Mouse (Mus musculus) intestine, embryonic 16.5 days (tissue): ENCODE measurements around the gene Lysmd3. TPM values are rescaled to one million over a fixed set of nuclear protein-coding genes. Genes with fewer than 3 reads are reported as not detected.

Experiments used
- ATAC-seq: fragments of 200-750 bp; cut with Nextera tagmentation; 2 replicates; pipeline ENCODE4 v1.8.0; 2017; ENCODE audit warnings: moderate TSS enrichment, moderate library complexity
- H3K27ac ChIP-seq: fragments of 300-500 bp; sonication (generic); 2 replicates; pipeline ENCODE4 v1.5.1; 2014; ENCODE audit warnings: mild to moderate bottlenecking, low read length
- H3K27me3 ChIP-seq: fragments of 300-500 bp; sonication (generic); replicated peaks from 2 replicates; pipeline ENCODE4 v1.6.1; 2014; ENCODE audit warnings: low read length, control low read depth, mixed read lengths; ENCODE audit not compliant: control insufficient read depth, insufficient read depth
- H3K36me3 ChIP-seq: fragments of 300-500 bp; sonication (generic); 2 replicates; pipeline ENCODE4 v1.6.1; 2014; ENCODE audit warnings: low read length, control low read depth; ENCODE audit not compliant: control insufficient read depth, insufficient read depth
- H3K4me1 ChIP-seq: fragments of 300-500 bp; sonication (generic); 2 replicates; pipeline ENCODE4 v1.6.1; 2014; ENCODE audit warnings: low read length, control low read depth, mixed read lengths; ENCODE audit not compliant: control insufficient read depth, insufficient read depth
- H3K4me2 ChIP-seq: fragments of 300-500 bp; sonication (generic); 2 replicates; pipeline ENCODE4 v1.6.1; 2014; ENCODE audit warnings: low read depth, low read length, control low read depth
- H3K4me3 ChIP-seq: fragments of 300-500 bp; sonication (generic); 2 replicates; pipeline ENCODE4 v1.5.1; 2014; ENCODE audit warnings: mild to moderate bottlenecking, low read length
- H3K9ac ChIP-seq: fragments of 300-500 bp; sonication (generic); 2 replicates; pipeline ENCODE4 v1.6.1; 2014; ENCODE audit warnings: low read depth, low read length
- H3K9me3 ChIP-seq: fragments of 300-500 bp; sonication (generic); 2 replicates; pipeline ENCODE4 v1.6.1; 2016; ENCODE audit warnings: low read length, control low read depth; ENCODE audit not compliant: control insufficient read depth
- WGBS: fragments of 180-500 bp; shearing (Covaris S2); extraction: QIAGEN DNeasy Blood & Tissue Kit; methylation state at CpG from one replicate; pipeline ENCODE4 v1.1.7; 2014; 5-methylcytosine and 5-hydroxymethylcytosine counted together
- polyA plus RNA-seq: library from polyadenylated mRNA; unstranded; fragments of >200 nt; fragmentation: Nextera tagmentation; extraction: Ambion mirVana; gene quantifications from 2 replicates; pipeline ENCODE4 v1.2.1, GENCODE M21; 2015

The Lysmd3 gene
- polyA plus RNA-seq, 1 experiment from 2014 or later = 23.7 TPM

- WGBS = 71% methylated on average over 9 of the region's 9 CpGs
- no peaks in the 10 kb centered on the region for H3K27me3 ChIP-seq
- 0 out of 2 replicates have a peak, but pooled peaks have one; percentile 38 for ATAC-seq
- no peak overlapping the region for H3K4me2 ChIP-seq
- H3K9me3 ChIP-seq = no peaks in the 10 kb centered on the region
- no peaks in the 10 kb centered on the region for H3K4me1 ChIP-seq
- H3K36me3 ChIP-seq = no peaks in the 10 kb centered on the region
- H3K4me3 ChIP-seq = no peak overlapping the region
- no peak overlapping the region for H3K9ac ChIP-seq
- no peak overlapping the region for H3K27ac ChIP-seq
Measured at GRCm38 (mm10) chr13:81691606-81692005, 34.1 kb downstream of the Lysmd3 start.

DNA sequence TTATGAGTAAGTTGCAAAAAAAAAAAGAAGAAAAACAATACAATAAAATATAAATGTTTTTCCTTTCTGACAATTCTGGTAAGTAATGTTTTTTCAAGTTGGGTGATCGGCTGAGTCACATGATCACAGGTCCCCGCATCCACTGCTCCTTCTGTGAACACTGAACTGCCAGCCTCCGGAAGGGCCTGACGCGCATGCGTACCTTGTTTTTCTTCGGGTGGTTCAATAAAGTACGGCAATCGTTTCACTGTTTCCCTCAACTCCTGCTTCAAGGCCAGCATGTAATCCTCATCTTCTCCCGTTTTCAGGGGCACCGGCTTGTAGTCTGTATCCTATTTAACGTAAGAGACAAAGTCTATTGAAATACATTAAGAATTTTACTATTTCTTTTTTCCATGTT, 37.0 kb downstream of the Lysmd3 start:
- H3K27ac ChIP-seq = no peak overlapping the region
- ATAC-seq = no peak
- H3K9ac ChIP-seq = no peak overlapping the region
- H3K36me3 ChIP-seq = no peaks in the 10 kb centered on the region
- no peak overlapping the region for H3K4me2 ChIP-seq
- no peaks in the 10 kb centered on the region for H3K9me3 ChIP-seq
- H3K27me3 ChIP-seq = no peaks in the 10 kb centered on the region
- no peak overlapping the region for H3K4me3 ChIP-seq
- WGBS = 92% methylated on average over 12 of the region's 12 CpGs
- no peaks in the 10 kb centered on the region for H3K4me1 ChIP-seq

GRCm38 (mm10) chr13:81703148-81703547, 45.7 kb downstream of the Lysmd3 start:
- H3K4me3 ChIP-seq = no peak overlapping the region
- H3K4me1 ChIP-seq = no peaks in the 10 kb centered on the region; the same call in 1 of the 2 replicates
- H3K9me3 ChIP-seq = no peaks in the 10 kb centered on the region
- WGBS = 89% methylated on average over 7 of the region's 7 CpGs
- H3K27me3 ChIP-seq = no peaks in the 10 kb centered on the region
- no peak for ATAC-seq
- H3K9ac ChIP-seq = no peak overlapping the region
- no peaks in the 10 kb centered on the region for H3K36me3 ChIP-seq
- H3K4me2 ChIP-seq = no peak overlapping the region
- H3K27ac ChIP-seq = no peak overlapping the region

DNA sequence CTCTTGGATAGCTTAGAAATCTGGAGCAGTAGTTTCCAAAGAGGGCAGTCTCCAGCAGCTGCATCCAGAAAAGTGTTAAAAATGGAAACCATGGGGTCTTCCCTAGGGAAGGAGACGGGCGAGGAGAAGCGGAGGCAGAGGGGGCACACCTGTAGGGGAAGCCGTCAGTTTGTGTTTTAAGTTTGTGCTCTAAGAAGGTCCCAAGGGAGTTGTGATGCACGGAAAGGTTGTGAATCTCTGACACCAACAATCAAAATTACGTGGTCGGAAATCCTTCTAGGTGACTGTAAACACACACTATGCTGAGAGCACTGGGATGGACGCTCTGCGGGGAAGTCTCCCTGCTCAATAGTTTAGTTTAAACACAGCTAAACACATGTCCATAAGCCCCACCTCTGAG, 46.2 kb downstream of the Lysmd3 start:
- ATAC-seq = no peak
- Histone ChIP-seq H3K4me3 (no peak overlapping the region), H3K4me1 (no peaks in the 10 kb centered on the region; the same call in 1 of the 2 replicates), H3K9ac (no peak overlapping the region), H3K36me3 (no peaks in the 10 kb centered on the region), H3K27ac (no peak overlapping the region), H3K9me3 (no peaks in the 10 kb centered on the region), H3K27me3 (no peaks in the 10 kb centered on the region), H3K4me2 (no peak overlapping the region)
- 77% methylated on average over 9 of the region's 9 CpGs for WGBS

- Histone ChIP-seq H3K36me3 (no peaks in the 10 kb centered on the region), H3K4me1 (peaks cover 9% of the 10 kb centered on the region), H3K27ac (no peak overlapping the region), H3K4me3 (no peak overlapping the region), H3K4me2 (no peak overlapping the region), H3K9ac (no peak overlapping the region), H3K9me3 (no peaks in the 10 kb centered on the region), H3K27me3 (no peaks in the 10 kb centered on the region)
- 90% methylated on average over 5 of the region's 5 CpGs for WGBS
- ATAC-seq = no peak
Measured at GRCm38 (mm10) chr13:81706311-81706710, 48.8 kb downstream of the Lysmd3 start.

GRCm38 (mm10) chr13:81709805-81710204, 52.3 kb downstream of the Lysmd3 start:
- Histone ChIP-seq H3K4me2 (peak overlapping the region; percentile 94), H3K4me1 (peaks cover 12% of the 10 kb centered on the region), H3K4me3 (peak overlapping the region; percentile 84), H3K9ac (peak overlapping the region; percentile 78; the same call in 1 of the 2 replicates), H3K36me3 (no peaks in the 10 kb centered on the region), H3K27ac (no peak overlapping the region), H3K9me3 (no peaks in the 10 kb centered on the region), H3K27me3 (no peaks in the 10 kb centered on the region)
- WGBS = 33% methylated on average over 4 of the region's 4 CpGs
- ATAC-seq = no peak

GRCm38 (mm10) chr13:81710266-81710665, 52.8 kb downstream of the Lysmd3 start:
- H3K36me3 ChIP-seq = no peaks in the 10 kb centered on the region
- peak overlapping the region; percentile 84 for H3K4me3 ChIP-seq
- peaks cover 12% of the 10 kb centered on the region for H3K4me1 ChIP-seq
- peak overlapping the region; percentile 78 for H3K9ac ChIP-seq
- no peaks in the 10 kb centered on the region for H3K27me3 ChIP-seq
- ATAC-seq = no peak
- peak overlapping the region; percentile 94 for H3K4me2 ChIP-seq
- no peak overlapping the region for H3K27ac ChIP-seq
- under 1% methylated on average over 7 of the region's 7 CpGs for WGBS
- H3K9me3 ChIP-seq = no peaks in the 10 kb centered on the region

DNA sequence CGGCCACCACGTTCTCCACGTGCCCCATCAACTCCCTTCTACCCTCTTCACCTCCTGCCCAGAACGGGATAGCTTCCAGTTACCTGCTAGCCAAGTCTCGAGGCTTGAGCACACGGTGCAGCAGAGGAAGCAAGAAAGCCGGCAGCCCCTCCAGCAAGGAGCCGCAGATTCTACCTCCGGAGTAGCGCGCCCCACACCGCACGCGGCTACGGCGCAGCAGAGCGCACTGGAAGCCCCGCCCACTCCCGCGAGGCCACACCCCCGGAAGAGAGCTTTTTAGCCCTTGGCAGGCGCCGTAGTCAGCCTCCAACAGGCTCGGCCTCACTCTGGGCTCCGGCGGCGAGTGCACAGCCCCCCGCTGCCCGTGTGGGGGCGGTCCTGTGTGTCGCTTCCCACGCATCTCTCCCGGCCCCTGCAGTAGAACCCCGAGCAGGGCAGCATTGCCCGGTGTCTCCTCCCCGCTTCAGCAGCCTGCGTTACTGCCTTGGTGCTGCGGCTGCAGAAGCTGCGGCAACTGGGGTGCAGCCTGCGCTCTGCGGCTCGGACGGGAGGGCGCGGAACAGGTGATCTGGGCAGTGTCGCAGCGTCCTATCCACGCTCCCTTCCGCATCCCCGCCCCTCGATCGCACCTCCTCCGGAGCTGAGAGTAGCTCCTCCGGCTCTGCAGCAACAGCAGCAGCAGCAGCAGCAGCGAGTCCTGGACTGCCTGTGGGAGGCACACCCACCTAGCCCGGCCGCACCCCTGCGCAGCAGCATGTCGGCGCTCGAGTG, 53.5 kb downstream of the Lysmd3 start, which contains the start of the genes Polr3g and Mblac2:
TSS of gene Polr3g (minus strand) at position 239 of the 771 bp plus-strand sequence.
TSS of gene Mblac2 (plus strand) at position 567 of the 771 bp plus-strand sequence.
- Histone ChIP-seq H3K9me3 (no peaks in the 10 kb centered on the region), H3K27me3 (no peaks in the 10 kb centered on the region), H3K4me3 (peak within 1 kb of the TSS; percentile 84), H3K4me1 (peaks cover 12% of the 10 kb centered on the region), H3K9ac (peak within 1 kb of the TSS; percentile 78), H3K4me2 (peak within 1 kb of the TSS; percentile 94), H3K27ac (peak within 1 kb of the TSS; percentile 95), H3K36me3 (no peaks in the 10 kb centered on the region)
- ATAC-seq = peak; percentile 97
- under 1% methylated on average over 59 of the region's 61 CpGs for WGBS

DNA sequence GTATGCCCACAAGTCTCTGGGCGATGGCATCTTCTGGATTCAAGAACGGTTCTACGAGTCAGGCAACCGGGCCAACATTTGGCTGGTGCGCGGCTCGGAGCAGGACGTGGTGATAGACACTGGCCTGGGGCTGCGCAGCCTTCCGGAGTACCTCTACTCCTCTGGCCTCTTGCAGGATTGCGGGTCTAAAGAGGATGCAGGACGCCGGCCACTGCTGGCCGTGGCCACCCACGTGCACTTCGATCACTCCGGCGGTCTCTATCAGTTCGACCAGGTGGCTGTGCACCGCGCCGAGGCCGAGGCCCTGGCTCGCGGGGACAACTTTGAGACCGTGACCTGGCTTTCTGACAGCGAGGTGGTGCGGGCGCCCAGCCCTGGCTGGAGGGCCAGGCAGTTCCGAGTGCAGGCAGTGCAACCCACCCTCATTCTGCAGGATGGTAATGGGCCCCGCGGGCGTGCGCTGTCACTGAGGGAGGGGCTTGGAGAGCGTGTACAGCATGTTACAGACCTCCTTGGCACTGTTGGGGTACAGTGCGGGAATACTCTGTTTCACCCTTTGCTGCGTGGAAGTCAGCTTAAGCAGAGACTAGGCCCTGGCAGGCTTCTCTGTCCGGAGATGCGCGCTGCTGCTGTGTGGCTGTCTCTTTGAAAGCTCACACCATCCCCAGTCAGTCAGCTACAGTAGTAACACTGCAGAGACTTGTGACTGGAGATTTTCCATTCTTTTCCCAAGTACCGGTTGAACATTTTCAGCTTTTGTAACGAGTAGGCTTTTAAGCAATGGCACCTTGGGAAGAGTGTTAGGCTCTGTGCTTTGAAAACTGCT, 54.3 kb downstream of the Lysmd3 start:
- H3K4me1 ChIP-seq = peaks cover 12% of the 10 kb centered on the region
- peak overlapping the region; percentile 95 for H3K27ac ChIP-seq
- H3K27me3 ChIP-seq = no peaks in the 10 kb centered on the region
- H3K4me3 ChIP-seq = peak overlapping the region; percentile 84
- WGBS = under 1% methylated on average over 42 of the region's 42 CpGs
- no peaks in the 10 kb centered on the region for H3K36me3 ChIP-seq
- H3K4me2 ChIP-seq = peak overlapping the region; percentile 94
- no peak; the same call in 1 of the 2 replicates for ATAC-seq
- H3K9me3 ChIP-seq = no peaks in the 10 kb centered on the region
- peak overlapping the region; percentile 78 for H3K9ac ChIP-seq
